8 mouse cellular contexts compared by ENCODE assay signal in the genomic region with DNA sequence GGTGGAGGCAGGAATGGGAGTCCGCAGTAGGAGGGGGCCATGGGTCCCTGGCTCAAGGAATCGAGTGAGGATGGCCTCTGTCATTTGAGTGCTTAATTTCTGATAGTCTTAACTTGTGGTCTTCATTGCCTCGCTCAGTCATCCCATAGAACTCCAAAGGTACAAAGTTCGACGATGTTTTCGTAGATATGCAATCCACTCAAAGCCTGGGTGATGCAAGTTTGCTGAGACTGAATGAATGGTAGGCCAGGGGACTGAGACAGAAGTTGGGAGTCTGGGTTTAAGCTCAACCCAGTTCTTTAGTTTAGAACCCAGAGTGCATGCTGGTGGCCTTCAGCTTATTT. TPM values are rescaled to one million over a fixed set of nuclear protein-coding genes. Genes with fewer than 3 reads are reported as not detected.
DNase-seq lines count a peak whose midpoint lies in the region; ATAC-seq and TF ChIP-seq lines count a peak whose summit lies in the region.

Gene Ddx28, minus strand, starts transcription at position 240 of the 344 bp plus-strand sequence.

- TF ChIP-seq CTCF in E14TG2a.4 (conservative IDR thresholded peaks at IDR 0.05; ENCODE audit: low read length), result no peak

- WGBS in embryonic facial prominence, embryonic 14.5 days, result 2% methylated on average over 6 of the region's 6 CpGs
- 4% methylated on average over 6 of the region's 6 CpGs for WGBS in midbrain, embryonic 11.5 days

- H3K4me3 ChIP-seq in E14TG2a.4 (replicated peaks; ENCODE audit: low read length), result peak within 1 kb of the TSS; percentile 97
- peak within 1 kb of the TSS; percentile 82 for H3K4me3 ChIP-seq in embryonic facial prominence, embryonic 14.5 days (ENCODE audit: low read depth, low read length)
- peak within 1 kb of the TSS; percentile 94 for H3K4me3 ChIP-seq in midbrain, embryonic 11.5 days (ENCODE audit: low read depth, low read length)

- H3K27ac ChIP-seq in embryonic facial prominence, embryonic 14.5 days (replicated peaks; ENCODE audit: low read depth, low read length), result no peak within 1 kb of the TSS; the same call in 1 of the 2 replicates
- H3K27ac ChIP-seq in midbrain, embryonic 11.5 days (ENCODE audit: low read depth, low read length), result no peak within 1 kb of the TSS; the same call in 1 of the 2 replicates

- peaks cover 40% of the 10 kb centered on the region for H3K36me3 ChIP-seq in E14TG2a.4 (ENCODE audit: insufficient read depth, low read length)
- peaks cover 9% of the 10 kb centered on the region for H3K36me3 ChIP-seq in embryonic facial prominence, embryonic 14.5 days (ENCODE audit: control insufficient read depth, insufficient read depth, low read length)
- H3K36me3 ChIP-seq in midbrain, embryonic 11.5 days (ENCODE audit: control insufficient read depth, insufficient read depth, low read length), result no peaks in the 10 kb centered on the region

- H3K4me2 ChIP-seq in embryonic facial prominence, embryonic 14.5 days (ENCODE audit: low read depth, low read length), result peak within 1 kb of the TSS; percentile 94
- H3K4me2 ChIP-seq in midbrain, embryonic 11.5 days, result peak within 1 kb of the TSS; percentile 97

- H3K9ac ChIP-seq in embryonic facial prominence, embryonic 14.5 days (ENCODE audit: low read depth, low read length), result peak within 1 kb of the TSS; percentile 87
- H3K9ac ChIP-seq in midbrain, embryonic 11.5 days (ENCODE audit: low read length), result peak within 1 kb of the TSS; percentile 90

- no peaks in the 10 kb centered on the region for H3K27me3 ChIP-seq in E14TG2a.4 (ENCODE audit: insufficient read depth, low read length)
- H3K27me3 ChIP-seq in embryonic facial prominence, embryonic 14.5 days (replicated peaks; ENCODE audit: control insufficient read depth, insufficient read depth, low read length), result no peaks in the 10 kb centered on the region
- H3K27me3 ChIP-seq in midbrain, embryonic 11.5 days (ENCODE audit: control insufficient read depth, insufficient read depth, low read length), result no peaks in the 10 kb centered on the region

- H3K9me3 ChIP-seq in E14TG2a.4 (ENCODE audit: low read length), result no peaks in the 10 kb centered on the region
- H3K9me3 ChIP-seq in embryonic facial prominence, embryonic 14.5 days (ENCODE audit: control insufficient read depth, low read length), result no peaks in the 10 kb centered on the region
- no peaks in the 10 kb centered on the region for H3K9me3 ChIP-seq in midbrain, embryonic 11.5 days (ENCODE audit: control insufficient read depth, low read length)

- no peak for DNase-seq in heart, adult 18-20 months
- no peak for DNase-seq in heart, adult 9 months (ENCODE audit: low spot score in 2 of 2)
- DNase-seq in embryonic facial prominence, embryonic 14.5 days (ENCODE audit: low spot score), result peak; percentile 2
- DNase-seq in midbrain, embryonic 11.5 days (ENCODE audit: low spot score, missing footprints), result no peak
- no peak for DNase-seq in cerebellum, postnatal 10 days
- DNase-seq in kidney, postnatal 14 days, result no peak

- ATAC-seq in embryonic facial prominence, embryonic 14.5 days (ENCODE audit: low read depth), result peak; percentile 6; the same call in 1 of the 2 replicates
- ATAC-seq in inflammation-experienced regulatory T-cells, adult 6 months, result no peak
- peak; percentile 43; the same call in 1 of the 2 replicates for ATAC-seq in midbrain, embryonic 11.5 days (ENCODE audit: low FRiP score)

- H3K4me1 ChIP-seq in E14TG2a.4 (replicated peaks; ENCODE audit: low read depth, low read length), result peaks cover 25% of the 10 kb centered on the region
- peaks cover 15% of the 10 kb centered on the region for H3K4me1 ChIP-seq in embryonic facial prominence, embryonic 14.5 days (ENCODE audit: control insufficient read depth, insufficient read depth, low read length)
- H3K4me1 ChIP-seq in midbrain, embryonic 11.5 days (ENCODE audit: control insufficient read depth, insufficient read depth, low read length), result peaks cover 10% of the 10 kb centered on the region

RNA-seq across cellular contexts. Expression of gene Ddx28, which starts in this region (rescaled TPM):
- total RNA-seq in heart, adult 18-20 months (2021), result 10 to 100 TPM; 11.2 to 12.1 TPM
- polyA plus RNA-seq in embryonic facial prominence, embryonic 14.5 days (2014; fragmentation: Nextera tagmentation; extraction: Ambion mirVana), result 14.7 and 15.8 TPM in 2 replicates
- polyA plus RNA-seq in inflammation-experienced regulatory T-cells, adult 6 months (2017; shearing (Covaris generic)), result 10 to 100 TPM in 2 of 3 experiments, 1 to 10 TPM in 1; 9.3 to 15.6 (median 12.3) TPM
- 21.8 and 23.4 TPM in 2 replicates for polyA plus RNA-seq in midbrain, embryonic 11.5 days (2014; fragmentation: Nextera tagmentation; extraction: Ambion mirVana)
